Mouse (Mus musculus) urinary bladder, postnatal 36 days (tissue): Measurements from ENCODE around the gene Rhobtb1.

Experiments used
- DNase-seq, 2 experiments: peaks; one replicate each; pipeline ENCODE4 v3.0.0; 2022; ENCODE audit warnings: low spot score in 2 of 2, mixed read lengths in 1 of 2

Rhobtb1 gene

GRCm38 (mm10) chr10:69246762-69247161, 95.5 kb downstream of the Rhobtb1 start:
- DNase-seq: no peak

- DNase-seq: no peak
Observed at GRCm38 (mm10) chr10:69247311-69248033, 96.2 kb downstream of the Rhobtb1 start.

- no peak for DNase-seq
Observed at GRCm38 (mm10) chr10:69248261-69249160, 97.3 kb downstream of the Rhobtb1 start.

GRCm38 (mm10) chr10:69251254-69251653, 100.0 kb downstream of the Rhobtb1 start:
- no peak for DNase-seq

- no peak for DNase-seq
Observed at GRCm38 (mm10) chr10:69252112-69253074, 101.2 kb downstream of the Rhobtb1 start.

- peak in 1 of 2 experiments; percentile 31 for DNase-seq
Observed at GRCm38 (mm10) chr10:69253075-69253685, 101.9 kb downstream of the Rhobtb1 start.

GRCm38 (mm10) chr10:69253686-69254080, 102.4 kb downstream of the Rhobtb1 start:
- DNase-seq: no peak

- DNase-seq: peak in 1 of 2 experiments; percentile 48
Observed at GRCm38 (mm10) chr10:69254390-69254847, 103.2 kb downstream of the Rhobtb1 start.

GRCm38 (mm10) chr10:69255594-69255993, 104.4 kb downstream of the Rhobtb1 start:
- no peak for DNase-seq

GRCm38 (mm10) chr10:69257592-69258133, 106.4 kb downstream of the Rhobtb1 start:
- DNase-seq: no peak

- peak in 1 of 2 experiments; percentile 38 for DNase-seq
Observed at GRCm38 (mm10) chr10:69258588-69258987, 107.4 kb downstream of the Rhobtb1 start.

- DNase-seq: no peak
Observed at GRCm38 (mm10) chr10:69259161-69259560, 107.9 kb downstream of the Rhobtb1 start.

- no peak for DNase-seq
Observed at GRCm38 (mm10) chr10:69259929-69260328, 108.7 kb downstream of the Rhobtb1 start.

GRCm38 (mm10) chr10:69262918-69263822, 111.9 kb downstream of the Rhobtb1 start:
- DNase-seq: no peak

GRCm38 (mm10) chr10:69263906-69264305, 112.7 kb downstream of the Rhobtb1 start:
- no peak for DNase-seq

GRCm38 (mm10) chr10:69265421-69265820, 114.2 kb downstream of the Rhobtb1 start:
- DNase-seq: no peak

GRCm38 (mm10) chr10:69268061-69268643, 116.9 kb downstream of the Rhobtb1 start:
- DNase-seq: no peak

- DNase-seq: peak; percentile 28 to 36
Observed at GRCm38 (mm10) chr10:69271436-69271835, 120.2 kb downstream of the Rhobtb1 start.

GRCm38 (mm10) chr10:69274275-69274674, 123.0 kb downstream of the Rhobtb1 start:
- no peak for DNase-seq
